Mouse (Mus musculus) erythroblast, adult 5-6 weeks (primary cell): Measurements from ENCODE around the gene Ccnd3. TPM values are rescaled to one million over a fixed set of nuclear protein-coding genes. Genes with fewer than 3 reads are reported as not detected.
"Not testable (repeated sequence)": the region's sequence is repeated elsewhere in the genome, so short reads cannot be mapped to it uniquely, and the experiment has no call there.

Experiments
- ATAC-seq: replicated peaks from 2 replicates; pipeline ENCODE4 v1.8.0; 2016; ENCODE audit warnings: moderate number of reproducible peaks, mild to moderate bottlenecking, moderate TSS enrichment, inconsistent platforms; ENCODE audit not compliant: poor library complexity, low FRiP score, severe bottlenecking
- total RNA-seq, 2 experiments: library from RNA; stranded (forward) in 1 of 2; stranded (reverse) in 1 of 2; fragments of 150-400 nt in 1 of 2; fragments of 200-764, 138-1000 nt in 1 of 2; gene quantifications; 2 replicates each; pipeline versions ENCODE4 v1.2.3 to v1.2.4; 2015 to 2017; ENCODE audit warnings: low replicate concordance in 2 of 2

Gene Ccnd3
- total RNA-seq, 2 experiments from 2014 or later: 65.9 to 85.3 TPM

DNA sequence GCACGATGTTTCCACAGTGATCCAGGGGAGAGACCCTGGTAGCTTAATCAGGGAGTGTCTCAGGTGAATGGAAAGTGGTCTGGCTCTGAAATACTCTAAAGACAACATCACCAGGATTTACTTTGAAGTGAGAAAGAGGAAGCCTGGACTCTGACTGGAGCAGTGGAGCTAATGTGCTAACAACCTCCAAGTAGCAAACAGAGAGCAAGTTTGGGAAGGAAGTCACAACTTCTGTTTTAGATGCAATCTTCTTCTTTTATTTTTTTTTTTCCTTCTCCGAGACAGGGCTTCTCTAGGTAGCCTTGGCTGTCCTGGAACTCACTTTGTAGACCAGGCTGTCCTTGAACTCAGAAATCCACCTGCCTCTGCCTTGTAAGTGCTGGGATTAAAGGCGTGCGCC, 104.3 kb downstream of the Ccnd3 start:
- ATAC-seq: no peak

DNA sequence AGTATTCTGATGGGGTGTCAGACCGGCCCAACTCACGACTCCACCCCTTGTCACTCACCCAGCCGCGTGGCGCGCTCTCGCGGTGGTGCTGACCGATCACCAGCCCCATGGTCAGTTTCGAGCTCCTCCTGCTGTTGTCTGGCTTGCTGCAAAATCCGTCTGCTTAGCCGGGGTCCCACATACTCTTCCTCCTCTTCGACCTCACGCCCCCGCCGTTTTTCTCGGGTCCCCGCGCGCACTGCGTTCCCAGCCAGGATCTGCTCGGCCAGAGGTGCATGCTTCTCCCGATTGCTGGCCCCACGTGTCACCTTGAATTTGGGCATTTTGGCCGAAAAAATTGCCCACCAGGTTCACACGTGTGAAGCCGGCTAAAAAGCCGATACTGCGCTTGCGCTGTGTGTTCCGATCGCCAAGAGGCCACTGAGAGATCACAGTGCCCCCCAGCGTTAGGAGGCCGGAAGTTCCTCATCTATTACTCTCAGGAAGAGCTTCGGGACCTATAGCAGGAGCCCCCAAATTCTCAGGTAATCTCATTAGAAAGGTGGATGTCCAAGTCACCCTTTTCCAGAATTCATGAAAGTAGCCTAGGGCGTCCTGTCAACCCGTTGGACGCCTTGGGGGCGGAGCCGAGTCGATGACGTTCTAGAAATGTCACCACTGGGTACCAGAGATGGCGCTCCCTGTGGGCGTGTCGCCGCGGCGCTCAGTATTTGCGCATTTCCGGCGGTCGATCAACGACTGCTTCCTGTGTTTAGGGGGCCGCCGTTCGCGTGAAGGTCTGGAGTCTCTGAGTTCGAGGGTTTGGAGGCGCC, 106.2 kb downstream of the Ccnd3 start, which contains the start of the genes Bysl, Med20 and Gm20517:
TSS of gene Bysl (minus strand) at position 644 of the 812 bp plus-strand sequence.
TSS of gene Med20 (plus strand) at position 734 of the 812 bp plus-strand sequence.
TSS of gene Gm20517 (plus strand) at position 741 of the 812 bp plus-strand sequence.
- peak; percentile 91 for ATAC-seq

DNA sequence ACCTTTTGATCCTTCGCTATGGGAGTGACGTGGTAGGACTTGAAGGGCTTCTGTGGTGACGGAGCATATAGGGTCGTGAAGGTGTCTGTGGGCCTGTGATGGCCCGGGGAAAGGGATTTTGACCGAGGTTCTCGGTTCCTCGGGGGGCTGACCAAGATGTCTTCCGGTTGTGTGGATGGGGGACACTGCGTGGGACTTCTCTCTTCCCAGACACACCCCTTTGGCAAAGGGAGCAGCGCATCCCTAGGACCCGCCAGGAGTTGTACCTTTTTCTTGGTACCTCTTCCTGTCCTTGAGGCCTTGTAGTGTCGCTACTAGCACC, 106.8 kb downstream of the Ccnd3 start:
- peak; percentile 10 for ATAC-seq

DNA sequence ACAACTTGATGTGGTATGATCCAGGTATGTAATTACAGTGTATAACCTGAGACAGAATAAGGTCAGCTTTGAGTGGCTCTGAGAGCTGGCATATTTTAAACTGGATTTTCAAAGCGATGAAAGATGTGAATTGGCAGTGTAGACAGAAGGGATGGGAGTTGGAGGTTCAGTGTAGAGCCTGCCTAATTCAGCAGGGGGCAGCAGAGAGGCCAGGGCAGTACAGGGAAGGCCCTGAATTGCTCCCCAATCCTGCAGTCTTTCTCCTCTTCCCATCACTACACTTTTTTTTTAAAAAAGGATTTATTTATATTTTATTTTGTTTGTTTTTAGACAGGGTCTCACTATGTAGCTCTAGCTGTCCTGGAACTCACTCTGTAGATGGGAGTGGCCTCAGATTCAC, 109.2 kb downstream of the Ccnd3 start:
- no peak for ATAC-seq

DNA sequence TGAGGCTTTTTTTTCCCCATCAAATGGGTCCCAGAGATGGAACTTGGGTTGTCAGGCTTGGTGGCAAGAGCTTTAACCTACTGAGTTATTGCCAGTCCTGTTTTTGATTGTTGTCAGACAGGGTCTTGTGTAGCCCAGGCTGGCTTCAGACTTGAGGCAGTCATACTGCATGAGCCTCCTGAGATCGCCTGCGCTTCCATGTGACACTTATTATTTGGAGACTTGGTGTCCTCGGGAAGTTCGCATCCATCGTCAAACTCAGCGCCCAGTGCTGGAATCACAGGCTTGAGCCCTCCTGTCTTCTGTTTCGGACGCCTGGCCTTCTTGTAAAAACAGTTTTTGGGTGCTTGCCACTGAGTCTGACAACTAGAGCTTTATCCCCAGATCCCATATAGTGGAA, 111.3 kb downstream of the Ccnd3 start:
- ATAC-seq: no peak

DNA sequence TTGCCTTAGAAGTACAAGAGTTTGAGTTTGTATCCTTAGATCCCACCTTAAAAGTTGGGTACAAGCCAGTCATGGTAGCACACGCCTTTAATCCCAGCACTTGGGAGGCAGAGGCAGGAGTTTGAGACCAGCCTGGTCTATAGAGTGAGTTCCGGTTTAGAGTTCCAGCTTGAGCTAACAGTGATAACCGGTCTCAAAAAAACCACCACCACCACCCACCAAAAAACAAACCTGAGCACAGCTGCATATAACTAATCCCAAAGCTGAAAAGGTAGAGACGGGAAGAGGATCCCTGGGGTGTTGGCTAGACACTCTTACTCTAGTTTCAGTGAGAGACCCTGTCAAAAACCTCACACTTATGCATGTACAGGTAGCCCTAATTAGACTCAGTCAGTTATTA, 111.8 kb downstream of the Ccnd3 start:
- ATAC-seq: no peak

DNA sequence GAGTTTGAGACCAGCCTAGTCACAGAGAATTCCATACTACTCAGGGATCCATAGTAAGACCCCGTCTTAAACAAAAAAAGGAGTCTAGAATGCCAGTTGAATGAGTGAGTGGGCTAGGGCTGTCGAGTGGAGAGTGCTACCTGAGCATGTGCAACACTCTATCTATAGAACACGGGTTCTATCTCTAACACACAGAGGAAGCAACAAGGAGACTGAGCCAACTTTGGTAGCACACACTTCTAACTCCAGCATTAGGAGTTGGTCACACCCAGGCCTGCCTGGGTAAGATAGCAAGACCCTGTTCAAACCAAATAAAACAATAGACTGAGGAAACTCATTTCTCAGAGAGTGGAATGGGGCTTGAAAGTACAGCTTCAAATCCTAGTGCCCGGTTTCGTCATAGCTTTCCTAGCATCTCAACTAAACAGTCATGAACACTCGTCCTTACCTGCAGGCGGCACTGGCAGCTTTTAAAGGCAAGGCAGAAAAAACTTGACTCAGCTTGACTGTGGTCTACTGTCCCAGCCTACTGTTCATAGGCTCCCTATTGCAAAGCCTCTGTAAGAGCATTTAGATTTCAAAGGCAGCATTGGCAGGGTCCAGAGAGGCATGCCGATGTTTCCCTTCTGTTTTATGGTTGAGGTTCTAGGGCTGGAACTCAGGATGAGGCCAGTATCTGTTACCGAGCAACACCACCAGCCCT, 112.9 kb downstream of the Ccnd3 start:
- peak; percentile 92 for ATAC-seq

DNA sequence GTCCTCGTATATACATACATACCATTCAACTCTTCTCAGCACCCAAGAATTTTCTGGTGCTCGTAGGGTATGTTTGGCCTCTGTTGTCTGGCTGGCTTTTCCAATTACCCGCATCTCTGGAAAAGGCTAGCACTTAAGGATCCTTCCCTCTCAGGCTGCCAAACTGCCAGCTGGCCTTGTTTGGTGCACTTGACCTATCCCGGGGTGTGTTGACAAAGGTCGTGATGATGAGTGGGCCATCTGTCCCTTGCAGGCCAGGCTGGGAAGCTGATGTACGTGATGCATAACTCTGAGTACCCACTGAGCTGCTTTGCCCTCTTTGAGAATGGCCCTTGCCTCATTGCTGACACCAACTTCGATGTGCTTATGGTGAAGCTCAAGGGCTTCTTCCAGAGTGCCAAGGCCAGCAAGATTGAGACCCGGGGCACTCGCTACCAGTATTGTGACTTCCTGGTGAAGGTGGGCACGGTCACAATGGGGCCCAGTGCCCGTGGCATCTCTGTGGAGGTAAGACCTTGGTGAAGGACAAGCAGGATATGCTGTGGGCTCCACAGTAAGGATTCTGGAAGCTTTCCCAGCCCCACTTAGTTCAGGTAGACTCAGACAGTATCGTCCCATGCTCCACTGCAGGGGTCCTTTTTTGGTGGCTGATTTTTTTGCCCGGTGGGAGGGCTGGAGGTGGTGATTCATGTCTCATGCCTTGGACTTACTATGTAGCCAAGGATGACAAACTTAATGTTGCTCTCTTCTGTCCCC, 113.9 kb downstream of the Ccnd3 start:
- ATAC-seq: no peak

DNA sequence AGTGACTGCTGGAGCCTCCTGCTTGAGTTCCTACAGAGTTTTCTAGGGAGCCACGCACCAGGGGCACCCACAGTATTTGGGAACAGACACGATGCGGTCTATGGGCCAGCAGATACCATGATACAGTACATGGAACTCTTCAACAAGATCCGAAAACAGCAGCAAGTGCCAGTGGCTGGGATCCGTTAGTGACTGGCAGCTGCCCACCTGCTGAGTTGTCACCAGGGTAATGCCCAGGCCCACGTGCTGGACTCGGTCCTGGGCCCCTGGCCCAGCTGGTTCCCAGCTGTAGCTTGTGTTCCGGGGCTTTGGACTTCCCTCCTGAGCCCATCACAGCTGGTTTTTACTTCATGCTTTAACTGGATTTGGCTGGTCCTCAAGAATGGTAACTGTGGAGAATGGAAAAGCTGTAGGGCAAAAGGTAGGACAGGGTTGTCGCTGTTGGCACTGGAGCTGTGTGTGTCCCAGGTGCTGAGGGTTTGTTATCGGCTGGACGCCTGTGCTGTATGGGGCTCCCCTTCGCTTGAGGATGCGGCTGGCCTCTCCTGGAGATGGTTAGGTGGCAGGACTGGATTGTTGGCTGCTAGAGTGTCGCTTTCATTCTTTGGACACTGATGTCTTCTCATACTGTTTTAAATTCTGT, 118.2 kb downstream of the Ccnd3 start:
- ATAC-seq: no peak

DNA sequence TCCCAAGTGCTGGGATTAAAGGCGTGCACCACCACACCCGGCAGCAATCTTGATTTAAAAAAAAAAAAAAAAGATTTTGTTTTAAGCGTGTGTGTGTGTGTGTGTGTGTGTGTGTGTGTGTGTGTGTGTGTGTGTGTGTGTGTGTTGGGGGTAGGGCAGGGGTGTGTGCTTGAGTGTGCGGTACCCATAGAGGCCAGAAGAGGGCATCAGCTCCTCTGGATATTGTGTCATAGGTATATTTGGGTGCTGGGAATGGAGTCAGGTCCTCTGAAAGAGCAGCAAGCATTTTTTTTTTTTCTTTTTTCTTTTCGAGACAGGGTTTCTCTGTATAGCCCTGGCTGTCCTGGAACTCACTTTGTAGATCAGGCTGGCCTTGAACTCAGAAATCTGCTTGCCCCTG, 119.7 kb downstream of the Ccnd3 start:
- not testable (repeated sequence) for ATAC-seq

DNA sequence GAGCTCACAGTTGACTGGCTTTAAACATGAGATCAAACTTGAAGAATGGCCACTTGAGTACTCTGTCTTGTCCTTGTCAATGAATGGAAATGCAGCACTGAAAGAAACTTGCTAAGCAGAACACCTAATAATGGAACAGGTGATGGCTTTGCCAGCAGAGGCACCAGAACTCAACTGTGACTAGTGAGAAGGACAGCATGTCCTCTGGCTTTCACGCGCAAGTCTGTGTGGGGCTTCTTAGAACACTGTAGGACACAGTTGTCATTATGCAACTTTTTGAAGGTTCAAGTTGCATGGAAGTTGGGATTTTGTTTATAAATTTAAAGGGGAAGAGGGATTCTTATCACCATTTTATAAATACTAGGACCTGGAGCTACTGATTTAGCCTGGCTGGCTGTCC, 120.2 kb downstream of the Ccnd3 start:
- no peak for ATAC-seq

DNA sequence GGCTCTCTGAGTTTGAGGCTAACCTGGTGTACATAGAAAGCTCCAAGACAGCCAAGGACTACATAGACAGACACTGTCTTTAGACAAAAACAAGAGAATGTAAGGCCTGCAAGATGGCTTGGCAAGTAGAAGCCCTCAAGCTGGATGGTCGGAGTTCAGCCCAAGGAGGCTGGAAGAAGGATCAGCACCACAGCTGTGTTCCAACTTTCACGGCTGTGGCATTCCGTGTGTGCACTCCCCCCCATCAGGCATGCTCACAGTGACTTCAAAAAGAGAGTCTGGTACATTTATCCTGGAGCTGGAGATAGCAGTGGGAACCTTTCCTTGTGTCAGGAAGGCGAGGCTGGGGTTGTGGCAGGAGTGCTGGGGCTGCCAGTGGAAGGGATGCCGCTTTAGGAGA, 121.2 kb downstream of the Ccnd3 start:
- ATAC-seq: no peak

DNA sequence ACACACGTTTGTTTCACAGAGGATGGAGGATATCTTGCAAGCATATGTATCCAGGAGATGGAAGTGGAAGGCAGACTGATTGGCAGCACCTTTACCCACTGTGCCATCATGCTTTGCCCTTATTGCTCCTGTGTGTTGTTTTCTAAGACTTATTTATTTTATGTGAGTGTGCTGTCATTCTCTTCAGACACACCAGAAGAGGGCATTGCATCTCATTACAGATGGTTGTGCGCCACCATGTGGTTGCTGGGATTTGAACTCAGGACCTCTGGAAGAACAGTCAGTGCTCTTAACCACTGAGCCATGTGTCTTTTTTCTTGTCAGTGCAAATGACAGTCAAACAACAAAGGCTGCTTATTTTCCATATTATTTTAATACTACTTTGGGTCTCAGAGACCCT, 122.9 kb downstream of the Ccnd3 start:
- ATAC-seq: no peak

DNA sequence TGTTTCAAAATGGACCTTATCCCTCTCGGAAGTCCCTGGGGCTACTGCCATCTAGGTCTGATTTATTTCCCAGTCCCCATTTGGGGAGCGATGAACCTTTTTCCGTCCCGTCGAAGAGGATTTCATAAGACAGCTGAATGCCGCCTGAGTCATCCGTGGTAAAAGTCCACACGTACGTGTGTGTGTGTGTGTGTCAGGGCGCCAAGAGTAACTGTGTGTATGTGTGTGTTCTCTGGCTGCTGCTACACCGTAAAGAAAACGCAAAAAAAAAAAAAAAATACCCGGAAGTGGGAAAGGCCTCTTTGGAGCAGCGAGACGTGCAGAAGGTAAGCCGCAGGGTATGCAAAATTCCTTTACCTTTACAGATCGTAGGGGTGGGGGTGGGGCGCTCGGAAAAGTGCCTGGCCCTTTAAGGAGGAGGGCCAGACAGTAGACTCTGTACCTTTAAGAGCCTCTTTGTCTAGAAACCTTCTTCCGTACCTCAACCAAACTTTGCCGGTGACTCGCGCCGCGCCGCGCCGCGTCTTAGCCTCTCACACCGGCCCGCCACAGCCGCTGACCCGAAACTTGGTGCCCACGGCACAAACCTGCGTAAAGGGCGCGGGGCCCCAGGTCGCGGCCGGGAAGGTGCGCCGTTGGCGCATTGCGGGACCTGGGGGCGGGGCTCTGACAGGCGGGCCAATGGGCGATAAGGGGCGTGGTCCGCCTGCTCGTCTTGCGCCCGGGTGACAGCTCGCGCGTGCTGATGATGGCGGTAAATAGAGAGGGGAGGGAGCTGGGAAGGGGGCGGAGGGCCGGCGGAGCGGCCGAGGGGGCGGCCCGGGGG, 124.2 kb downstream of the Ccnd3 start:
- ATAC-seq: peak; percentile 90

DNA sequence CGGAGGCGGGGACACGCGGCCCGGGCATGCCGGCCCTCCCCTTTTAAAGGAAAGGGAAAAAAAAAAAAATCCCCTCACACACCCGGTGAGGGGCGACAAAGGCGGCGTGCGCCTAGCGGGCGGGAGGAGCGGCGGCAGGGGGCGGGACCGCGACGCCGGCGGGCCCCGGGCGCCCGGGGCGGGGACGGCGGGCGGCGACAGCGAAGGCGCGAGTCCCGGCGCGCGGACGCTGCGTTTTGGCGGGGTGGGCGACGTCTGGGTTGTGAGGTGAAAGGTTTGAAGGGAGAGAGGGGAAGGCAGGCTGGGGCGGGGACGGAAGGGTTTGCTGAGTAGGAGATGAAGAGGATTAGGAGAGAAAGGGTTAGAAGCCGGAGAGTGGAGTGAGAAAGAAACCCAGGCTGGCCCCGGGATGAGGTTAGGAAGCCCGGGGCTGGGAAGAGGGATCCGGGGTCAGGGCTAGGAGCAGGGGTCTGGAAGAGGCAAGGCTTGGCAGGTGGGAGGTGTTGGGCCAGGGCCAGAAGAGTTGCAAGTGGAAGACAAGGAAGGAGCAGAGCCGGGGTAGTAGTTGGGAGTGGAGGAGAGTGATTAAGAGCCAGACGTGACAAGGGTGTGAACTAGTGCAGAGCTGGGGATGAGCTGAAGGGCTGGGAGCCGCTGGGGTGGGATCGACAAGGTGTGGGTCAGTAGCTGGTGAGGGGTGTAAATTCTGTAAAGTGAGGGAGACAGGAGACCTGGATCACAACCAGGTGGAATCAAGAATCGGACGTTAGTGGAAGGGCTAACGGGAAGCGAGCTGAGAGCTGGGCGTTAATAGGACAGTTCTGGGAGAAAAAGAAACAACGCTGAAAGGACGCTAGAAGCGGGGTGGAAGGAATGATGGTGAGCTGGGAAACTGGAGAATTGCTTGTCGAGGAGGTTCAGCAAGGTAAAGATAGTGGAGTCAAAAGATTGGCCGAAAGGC, 125.1 kb downstream of the Ccnd3 start:
- ATAC-seq: peak; percentile 54

DNA sequence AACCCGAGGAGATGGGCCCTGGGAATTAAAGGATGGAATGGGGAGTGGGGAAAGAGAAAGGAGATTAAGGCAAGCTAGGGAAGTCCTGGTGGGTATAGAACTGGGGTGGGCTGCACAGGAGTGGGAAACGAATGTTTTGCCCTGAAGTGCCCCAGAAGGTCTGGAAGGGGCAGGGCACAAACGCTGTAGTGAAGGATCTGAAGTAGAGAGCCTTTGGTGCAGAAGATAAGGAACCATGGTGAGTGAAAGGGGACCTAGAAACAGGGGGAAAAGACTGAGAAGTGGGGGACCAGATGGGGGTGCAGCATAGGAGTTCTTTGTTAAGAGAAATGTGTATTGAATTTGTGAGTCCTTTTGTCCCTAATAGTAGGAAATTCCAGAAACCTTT, 125.8 kb downstream of the Ccnd3 start, which contains the start of gene Usp49:
TSS of gene Usp49 (plus strand) at position 13 of the 388 bp plus-strand sequence.
- peak; percentile 42; the same call in 1 of the 2 replicates for ATAC-seq

DNA sequence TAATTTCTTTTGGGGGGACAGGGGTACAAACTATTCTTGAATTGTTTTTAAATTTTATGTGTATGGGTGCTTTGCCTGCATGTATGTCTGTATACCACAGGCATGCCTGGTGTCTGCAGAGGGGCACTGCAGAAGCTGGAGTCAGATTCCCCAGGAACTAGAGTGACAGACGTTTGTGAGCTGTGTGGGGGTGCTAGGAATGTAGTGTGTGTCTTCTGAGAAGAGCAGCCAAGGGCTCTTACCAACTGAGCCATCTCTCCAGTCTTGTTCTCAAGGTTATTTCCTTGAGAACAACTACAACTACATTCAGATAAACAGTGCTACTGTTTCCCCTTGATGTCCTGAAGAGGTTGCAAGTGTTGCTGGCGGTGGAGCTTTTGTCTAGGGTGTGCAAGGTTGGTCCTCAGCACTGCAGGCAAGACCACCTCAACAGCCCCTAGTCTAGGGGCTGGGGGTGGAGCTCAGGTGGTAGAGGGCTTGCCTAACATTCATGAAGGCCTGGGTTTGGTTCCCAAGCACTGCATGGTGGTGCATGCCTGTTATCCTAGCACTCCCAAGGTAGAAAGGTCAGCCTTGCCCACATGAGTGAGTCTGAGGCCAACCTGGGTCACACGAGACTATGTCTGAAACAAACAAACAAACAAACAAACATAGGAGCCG, 127.5 kb downstream of the Ccnd3 start:
- ATAC-seq: no peak
